Mouse (Mus musculus): ENCODE measurements around the gene Gfy. TPM values are rescaled to one million over a fixed set of nuclear protein-coding genes. Genes with fewer than 3 reads are reported as not detected.

Gene Gfy
- 0.10 TPM in 1 of 2 replicates, not detected in the other for polyA plus RNA-seq (2015; fragmentation: Nextera tagmentation; extraction: Ambion mirVana)

GRCm38 (mm10) chr7:45179469-45179868 is at the start of gene Gfy:
Gene Gfy (minus strand): TSS chr7:45179569.
- Histone ChIP-seq H3K27ac (no peak within 1 kb of the TSS), H3K9me3 (replicated peaks) (no peaks in the 10 kb centered on the region), H3K4me3 (no peak within 1 kb of the TSS), H3K9ac (no peak within 1 kb of the TSS), H3K4me1 (replicated peaks) (peaks cover 33% of the 10 kb centered on the region), H3K27me3 (peaks cover 100% of the 10 kb centered on the region), H3K36me3 (no peaks in the 10 kb centered on the region), H3K4me2 (no peak within 1 kb of the TSS)
- WGBS: 31% methylated on average over 7 of the region's 7 CpGs
- ATAC-seq (replicated peaks; ENCODE audit: insufficient number of reproducible peaks, insufficient read depth, low FRiP score, low read depth): no peak

- Histone ChIP-seq H3K4me1 (replicated peaks) (peaks cover 19% of the 10 kb centered on the region), H3K4me3 (no peak overlapping the region), H3K27me3 (no peaks in the 10 kb centered on the region), H3K9ac (no peak overlapping the region), H3K27ac (no peak overlapping the region), H3K36me3 (peaks cover 80% of the 10 kb centered on the region), H3K9me3 (replicated peaks) (no peaks in the 10 kb centered on the region), H3K4me2 (no peak overlapping the region)
- ATAC-seq (replicated peaks; ENCODE audit: insufficient number of reproducible peaks, insufficient read depth, low FRiP score, low read depth): no peak
- WGBS: 90% methylated on average over 8 of the region's 8 CpGs
These were observed 49.7 kb upstream of the Gfy start for GRCm38 (mm10) chr7:45229046-45229445.

- Histone ChIP-seq H3K27me3 (no peaks in the 10 kb centered on the region), H3K9me3 (replicated peaks) (no peaks in the 10 kb centered on the region), H3K4me1 (replicated peaks) (peaks cover 14% of the 10 kb centered on the region), H3K27ac (no peak overlapping the region), H3K4me2 (no peak overlapping the region), H3K9ac (no peak overlapping the region), H3K36me3 (peaks cover 85% of the 10 kb centered on the region), H3K4me3 (no peak overlapping the region)
- 91% methylated on average over 18 of the region's 18 CpGs for WGBS
- ATAC-seq (replicated peaks; ENCODE audit: insufficient number of reproducible peaks, insufficient read depth, low FRiP score, low read depth): no peak
These were observed 49.2 kb upstream of the Gfy start for GRCm38 (mm10) chr7:45228548-45228947.

GRCm38 (mm10) chr7:45226421-45226820 is 47.1 kb upstream of the Gfy start:
- H3K27me3 ChIP-seq: no peaks in the 10 kb centered on the region
- 97% methylated on average over 5 of the region's 5 CpGs for WGBS
- H3K27ac ChIP-seq: no peak overlapping the region
- no peak overlapping the region for H3K9ac ChIP-seq
- no peak for ATAC-seq (replicated peaks; ENCODE audit: insufficient number of reproducible peaks, insufficient read depth, low FRiP score, low read depth)
- no peak overlapping the region for H3K4me2 ChIP-seq
- H3K4me3 ChIP-seq: no peak overlapping the region
- H3K36me3 ChIP-seq: peaks cover 88% of the 10 kb centered on the region
- H3K4me1 ChIP-seq (replicated peaks): no peaks in the 10 kb centered on the region
- H3K9me3 ChIP-seq (replicated peaks): no peaks in the 10 kb centered on the region

GRCm38 (mm10) chr7:45224826-45225225 is 45.5 kb upstream of the Gfy start:
- Histone ChIP-seq H3K27me3 (no peaks in the 10 kb centered on the region), H3K36me3 (peaks cover 97% of the 10 kb centered on the region), H3K4me1 (replicated peaks) (no peaks in the 10 kb centered on the region), H3K9me3 (replicated peaks) (no peaks in the 10 kb centered on the region), H3K27ac (no peak overlapping the region), H3K9ac (no peak overlapping the region), H3K4me2 (no peak overlapping the region), H3K4me3 (no peak overlapping the region)
- WGBS: 93% methylated on average over 7 of the region's 7 CpGs
- no peak for ATAC-seq (replicated peaks; ENCODE audit: insufficient number of reproducible peaks, insufficient read depth, low FRiP score, low read depth)

DNA sequence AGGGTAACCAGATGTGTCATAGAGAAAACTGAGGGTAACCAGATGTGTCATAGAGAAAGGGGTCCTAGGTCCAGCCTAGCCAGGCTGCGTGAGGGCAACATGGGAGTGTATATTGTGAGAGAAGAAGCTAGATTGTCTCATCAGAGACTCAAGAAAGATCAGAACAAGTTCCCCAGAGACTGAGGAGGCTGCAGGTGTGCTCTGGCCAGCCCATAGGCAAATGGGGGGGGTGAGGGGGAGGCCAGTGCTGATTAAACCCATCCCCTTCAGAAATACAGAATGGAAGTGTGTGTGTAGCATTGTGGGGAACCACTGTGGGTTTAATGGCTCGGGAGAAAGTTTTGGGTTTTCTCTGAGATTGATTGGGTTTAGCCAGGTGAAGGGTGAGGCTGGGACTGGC is 42.3 kb upstream of the Gfy start:
- H3K4me1 ChIP-seq (replicated peaks): peaks cover 24% of the 10 kb centered on the region
- no peak overlapping the region for H3K4me2 ChIP-seq
- no peak overlapping the region for H3K27ac ChIP-seq
- H3K36me3 ChIP-seq: peaks cover 88% of the 10 kb centered on the region
- H3K9me3 ChIP-seq (replicated peaks): no peaks in the 10 kb centered on the region
- WGBS: 70% methylated on average over 2 of the region's 2 CpGs
- no peak for ATAC-seq (replicated peaks; ENCODE audit: insufficient number of reproducible peaks, insufficient read depth, low FRiP score, low read depth)
- no peak overlapping the region for H3K4me3 ChIP-seq
- H3K27me3 ChIP-seq: no peaks in the 10 kb centered on the region
- no peak overlapping the region for H3K9ac ChIP-seq

DNA sequence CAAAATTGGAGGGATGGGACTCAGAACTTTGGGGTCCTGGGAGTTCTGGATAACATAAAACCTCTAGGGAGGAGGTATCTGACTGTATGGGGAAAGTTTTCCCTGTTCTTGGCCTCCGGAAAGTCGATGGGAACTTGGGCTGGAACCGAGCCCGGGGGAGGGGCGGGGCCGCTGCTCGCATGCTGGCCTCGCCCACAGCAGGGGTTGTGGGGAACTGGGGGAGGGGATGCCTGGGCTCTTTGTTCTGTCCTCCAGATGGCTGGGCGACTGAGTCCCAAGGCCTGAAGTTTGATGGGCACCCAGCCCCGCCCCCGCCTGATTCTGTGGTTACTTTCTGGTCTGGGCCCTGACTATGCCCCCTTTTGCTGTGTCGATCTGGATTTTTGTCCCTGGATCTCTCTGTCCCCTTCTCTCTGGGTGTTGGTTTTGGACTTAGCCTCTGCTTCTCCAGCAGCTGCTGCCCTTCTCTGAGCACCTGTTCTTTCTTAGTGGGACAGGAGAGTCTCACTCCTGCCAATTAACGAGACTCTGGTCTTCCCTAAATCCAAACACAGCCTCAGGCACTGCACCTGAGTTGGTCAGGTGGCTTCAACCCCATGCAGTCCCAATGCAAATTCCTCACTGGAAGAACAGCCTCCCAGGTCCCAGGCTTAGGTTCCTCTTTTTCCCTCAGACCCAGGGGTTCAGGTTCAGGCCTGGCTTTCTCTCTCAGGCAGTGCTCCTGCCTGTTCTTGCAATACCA is 37.2 kb upstream of the Gfy start:
- peak; percentile 87 for ATAC-seq (replicated peaks; ENCODE audit: insufficient number of reproducible peaks, insufficient read depth, low FRiP score, low read depth)
- H3K4me3 ChIP-seq: peak overlapping the region; percentile 63
- H3K27ac ChIP-seq: peak overlapping the region; percentile 84
- peaks cover 8% of the 10 kb centered on the region for H3K27me3 ChIP-seq
- H3K4me2 ChIP-seq: peak overlapping the region; percentile 76
- H3K9me3 ChIP-seq (replicated peaks): no peaks in the 10 kb centered on the region
- peak overlapping the region; percentile 84 for H3K9ac ChIP-seq
- H3K36me3 ChIP-seq: peaks cover 38% of the 10 kb centered on the region
- WGBS: 1% methylated on average over 13 of the region's 13 CpGs
- peaks cover 33% of the 10 kb centered on the region for H3K4me1 ChIP-seq (replicated peaks)

GRCm38 (mm10) chr7:45215673-45216441 is 36.5 kb upstream of the Gfy start, which contains the start of gene Tead2:
Gene Tead2 (plus strand): TSS chr7:45215753.
- H3K36me3 ChIP-seq: peaks cover 30% of the 10 kb centered on the region
- H3K4me3 ChIP-seq: peak within 1 kb of the TSS; percentile 63
- peak within 1 kb of the TSS; percentile 76 for H3K4me2 ChIP-seq
- H3K9ac ChIP-seq: peak within 1 kb of the TSS; percentile 84
- peaks cover 15% of the 10 kb centered on the region for H3K27me3 ChIP-seq
- WGBS: under 1% methylated on average over 55 of the region's 55 CpGs
- H3K4me1 ChIP-seq (replicated peaks): peaks cover 39% of the 10 kb centered on the region
- no peaks in the 10 kb centered on the region for H3K9me3 ChIP-seq (replicated peaks)
- ATAC-seq (replicated peaks; ENCODE audit: insufficient number of reproducible peaks, insufficient read depth, low FRiP score, low read depth): peak; percentile 65
- peak within 1 kb of the TSS; percentile 84 for H3K27ac ChIP-seq

DNA sequence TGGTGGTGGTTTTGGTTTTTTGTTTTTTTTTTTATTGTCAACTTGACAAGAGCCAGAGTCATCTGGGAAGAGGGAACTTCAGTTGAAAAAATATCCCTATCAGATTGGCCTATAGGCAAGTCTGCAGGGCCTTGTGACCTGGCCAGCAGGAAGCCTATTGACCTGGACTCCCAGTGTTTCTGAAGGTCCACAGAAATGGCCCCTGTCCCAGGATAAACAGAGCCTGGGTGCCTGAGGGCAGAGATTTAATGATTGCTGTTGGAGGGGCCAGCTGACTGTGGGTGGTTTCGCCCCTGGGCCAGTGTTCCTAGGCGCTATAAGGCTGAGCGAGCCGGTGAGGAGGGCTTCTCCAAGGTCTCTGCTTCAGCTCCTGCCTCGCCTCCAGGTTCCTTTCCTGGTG is 34.3 kb upstream of the Gfy start:
- peaks cover 11% of the 10 kb centered on the region; the same call in 1 of the 2 replicates for H3K36me3 ChIP-seq
- H3K9ac ChIP-seq: no peak overlapping the region
- H3K27me3 ChIP-seq: peaks cover 26% of the 10 kb centered on the region
- no peak overlapping the region for H3K4me2 ChIP-seq
- ATAC-seq (replicated peaks; ENCODE audit: insufficient number of reproducible peaks, insufficient read depth, low FRiP score, low read depth): no peak
- H3K4me3 ChIP-seq: no peak overlapping the region
- WGBS: 72% methylated on average over 5 of the region's 5 CpGs
- no peak overlapping the region for H3K27ac ChIP-seq
- no peaks in the 10 kb centered on the region for H3K9me3 ChIP-seq (replicated peaks)
- H3K4me1 ChIP-seq (replicated peaks): peaks cover 33% of the 10 kb centered on the region

- peaks cover 22% of the 10 kb centered on the region for H3K4me1 ChIP-seq (replicated peaks)
- H3K36me3 ChIP-seq: no peaks in the 10 kb centered on the region
- WGBS: 72% methylated on average over 7 of the region's 7 CpGs
- no peak overlapping the region for H3K9ac ChIP-seq
- no peak for ATAC-seq (replicated peaks; ENCODE audit: insufficient number of reproducible peaks, insufficient read depth, low FRiP score, low read depth)
- no peak overlapping the region for H3K4me2 ChIP-seq
- H3K4me3 ChIP-seq: no peak overlapping the region
- peaks cover 26% of the 10 kb centered on the region for H3K27me3 ChIP-seq
- no peak overlapping the region for H3K27ac ChIP-seq
- H3K9me3 ChIP-seq (replicated peaks): no peaks in the 10 kb centered on the region
These were observed 33.0 kb upstream of the Gfy start for GRCm38 (mm10) chr7:45212356-45212755.

- no peak within 1 kb of the TSS for H3K27ac ChIP-seq
- H3K27me3 ChIP-seq: peaks cover 26% of the 10 kb centered on the region
- WGBS: 5% methylated on average over 17 of the region's 17 CpGs
- H3K4me2 ChIP-seq: peak within 1 kb of the TSS; percentile 52
- no peaks in the 10 kb centered on the region for H3K9me3 ChIP-seq (replicated peaks)
- H3K4me3 ChIP-seq: peak within 1 kb of the TSS; percentile 16
- no peak within 1 kb of the TSS; the same call in 1 of the 2 replicates for H3K9ac ChIP-seq
- no peaks in the 10 kb centered on the region for H3K36me3 ChIP-seq
- peaks cover 17% of the 10 kb centered on the region for H3K4me1 ChIP-seq (replicated peaks)
- ATAC-seq (replicated peaks; ENCODE audit: insufficient number of reproducible peaks, insufficient read depth, low FRiP score, low read depth): no peak
These were observed 32.5 kb upstream of the Gfy start, which contains the start of gene Dkkl1 for GRCm38 (mm10) chr7:45211851-45212251. Gene Dkkl1 (minus strand): TSS chr7:45212147.
